Mouse (Mus musculus): ENCODE measurements around the gene AF067063.
"Not testable (repeated sequence)": the region's sequence is repeated elsewhere in the genome, so short reads cannot be mapped to it uniquely, and the experiment has no call there.

The AF067063 gene

DNA sequence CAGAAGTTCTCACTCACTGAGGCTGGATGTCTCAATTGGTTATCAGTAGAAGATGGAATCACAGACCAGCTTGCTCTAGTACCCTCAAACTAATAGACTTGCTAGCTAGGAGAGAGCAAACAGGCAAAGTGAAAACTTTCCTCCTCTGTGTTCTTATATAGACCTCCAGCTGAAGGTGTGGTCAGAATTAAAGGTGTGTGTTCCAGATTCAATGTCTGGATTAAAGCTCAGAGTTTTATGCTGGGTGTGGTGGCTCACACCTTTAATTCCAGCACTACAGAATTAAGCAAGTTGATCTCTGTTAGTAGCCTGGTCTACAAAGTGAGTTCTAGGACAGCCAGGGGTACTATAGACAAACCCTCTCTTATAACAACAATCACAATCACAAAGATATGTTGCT lies at the start of gene AF067063:
Gene AF067063, minus strand, starts transcription at position 101 of the 400 bp plus-strand sequence.
- DNase-seq, result not testable (repeated sequence)

DNA sequence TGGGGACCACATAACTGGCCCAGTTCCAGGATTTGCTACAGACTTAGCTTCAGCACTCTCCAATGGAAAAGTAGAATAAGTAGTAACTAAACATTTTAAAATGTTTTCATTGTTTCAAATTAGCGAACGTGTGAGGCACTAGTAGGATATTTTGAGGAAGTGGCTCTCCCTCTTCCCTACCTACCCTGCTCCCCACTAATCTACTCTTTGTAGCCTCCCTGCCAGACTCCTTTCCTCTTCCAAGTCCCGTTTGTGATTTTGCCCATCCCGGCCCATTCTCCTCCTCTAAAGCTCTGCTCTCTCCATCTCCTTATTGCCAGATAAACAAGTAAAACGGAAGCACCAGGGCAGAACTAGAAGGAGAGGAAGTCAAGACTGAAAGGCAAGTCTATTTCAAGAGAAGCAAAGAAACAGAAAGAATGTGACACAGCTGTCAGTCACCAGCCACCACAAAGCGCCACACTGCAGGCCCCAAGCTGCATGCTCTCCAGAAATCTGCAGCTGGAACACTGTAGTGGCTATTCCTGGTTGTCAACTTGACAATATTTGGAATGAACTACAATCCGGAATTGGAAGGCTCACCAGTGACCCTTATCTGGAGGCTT lies 34.5 kb upstream of the AF067063 start:
- DNase-seq, result not testable (repeated sequence)

DNA sequence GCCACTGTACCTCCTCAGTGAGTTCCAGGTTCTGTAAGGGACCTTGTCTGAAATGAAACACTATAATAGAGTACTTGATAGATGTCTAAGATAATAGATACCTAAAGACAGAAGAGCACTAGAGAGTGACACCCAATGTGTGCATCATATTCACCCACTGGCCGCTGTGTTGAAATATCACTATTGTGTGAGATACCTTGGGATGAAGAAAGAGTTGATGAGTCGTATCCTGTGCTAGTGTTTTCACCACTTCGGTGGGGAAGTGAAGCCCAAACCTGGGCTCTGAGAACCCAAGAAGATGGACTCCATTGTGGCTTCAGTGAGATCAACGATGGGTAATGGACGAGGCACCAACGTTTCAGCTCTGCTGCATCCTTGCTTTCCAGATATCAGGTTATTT lies 32.4 kb upstream of the AF067063 start:
- DNase-seq, result not testable (repeated sequence)

DNA sequence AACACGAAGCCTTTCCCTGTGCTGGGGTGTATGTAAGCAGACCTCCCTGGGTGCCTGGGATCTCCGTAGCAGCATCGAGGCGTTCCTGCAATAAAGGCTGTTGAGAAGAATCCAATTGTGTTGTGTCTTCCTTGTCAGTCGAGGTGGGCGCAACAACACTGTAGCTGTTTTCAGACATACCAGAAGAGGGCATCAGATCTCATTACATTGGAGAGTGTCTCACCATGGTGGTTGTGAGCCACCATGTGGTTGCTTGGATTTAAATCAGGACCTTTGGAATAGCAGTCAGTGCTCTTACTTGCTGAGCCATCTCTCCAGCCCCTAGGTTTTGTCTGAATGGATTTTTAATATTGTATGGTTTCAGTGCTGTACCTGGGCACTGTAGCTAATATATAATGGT lies 10.0 kb upstream of the AF067063 start:
- DNase-seq, result peak; percentile 25 to 28

DNA sequence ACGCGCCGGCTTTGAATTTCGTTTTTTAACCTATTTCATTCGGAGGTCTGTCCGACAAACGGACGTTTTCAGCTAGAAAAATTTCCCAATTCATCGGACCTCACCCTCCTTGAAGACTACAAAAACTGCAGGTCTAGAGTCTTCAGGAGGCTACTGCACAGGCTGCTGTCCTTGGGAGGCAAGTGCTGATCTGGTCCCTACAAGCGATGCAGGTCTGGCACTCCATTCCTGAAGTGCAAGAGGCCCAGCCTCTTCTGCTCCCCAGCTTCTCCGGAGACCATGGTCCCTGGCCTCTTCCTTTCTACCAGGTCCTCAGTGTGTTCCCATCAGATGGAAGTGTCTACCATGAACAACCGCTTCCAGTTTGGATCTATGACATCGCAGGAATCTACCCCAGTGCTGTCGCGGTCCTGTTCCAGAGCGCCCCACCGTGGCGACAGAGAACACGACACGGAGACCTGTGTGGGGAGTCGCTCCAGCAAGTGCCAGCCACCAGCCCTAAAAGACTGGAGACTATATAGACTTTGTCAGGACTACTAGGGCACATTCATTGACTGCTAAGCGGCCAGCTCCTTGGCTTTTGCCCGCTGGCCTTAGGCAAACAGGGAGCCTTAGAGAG lies 7.8 kb upstream of the AF067063 start:
- peak; percentile 73 to 74 for DNase-seq

DNA sequence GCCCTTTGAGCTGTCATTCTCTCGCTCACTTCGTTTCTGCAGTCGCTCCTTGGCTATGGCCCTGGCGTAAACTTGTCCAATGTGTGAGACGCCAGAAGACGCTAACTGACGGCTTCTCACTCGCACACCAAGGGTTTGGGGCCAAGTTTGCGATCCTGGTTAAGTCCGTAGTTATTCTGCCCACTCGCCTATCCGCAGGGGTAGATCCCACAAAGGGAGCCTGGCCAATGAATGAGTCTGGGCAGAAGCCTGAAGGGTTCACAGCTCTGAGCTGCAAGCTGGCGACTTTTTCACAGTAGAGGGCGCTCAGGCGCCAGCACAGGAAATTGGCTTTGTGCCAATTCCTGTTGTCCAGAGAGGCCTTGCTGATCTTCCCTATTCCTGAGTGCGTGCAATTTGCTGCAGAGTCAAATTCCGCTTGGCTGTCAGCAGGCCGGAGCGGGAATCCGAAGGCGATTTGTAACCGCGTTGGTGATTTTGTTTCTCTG lies 6.4 kb upstream of the AF067063 start:
- DNase-seq, result peak; percentile 42 to 55

DNA sequence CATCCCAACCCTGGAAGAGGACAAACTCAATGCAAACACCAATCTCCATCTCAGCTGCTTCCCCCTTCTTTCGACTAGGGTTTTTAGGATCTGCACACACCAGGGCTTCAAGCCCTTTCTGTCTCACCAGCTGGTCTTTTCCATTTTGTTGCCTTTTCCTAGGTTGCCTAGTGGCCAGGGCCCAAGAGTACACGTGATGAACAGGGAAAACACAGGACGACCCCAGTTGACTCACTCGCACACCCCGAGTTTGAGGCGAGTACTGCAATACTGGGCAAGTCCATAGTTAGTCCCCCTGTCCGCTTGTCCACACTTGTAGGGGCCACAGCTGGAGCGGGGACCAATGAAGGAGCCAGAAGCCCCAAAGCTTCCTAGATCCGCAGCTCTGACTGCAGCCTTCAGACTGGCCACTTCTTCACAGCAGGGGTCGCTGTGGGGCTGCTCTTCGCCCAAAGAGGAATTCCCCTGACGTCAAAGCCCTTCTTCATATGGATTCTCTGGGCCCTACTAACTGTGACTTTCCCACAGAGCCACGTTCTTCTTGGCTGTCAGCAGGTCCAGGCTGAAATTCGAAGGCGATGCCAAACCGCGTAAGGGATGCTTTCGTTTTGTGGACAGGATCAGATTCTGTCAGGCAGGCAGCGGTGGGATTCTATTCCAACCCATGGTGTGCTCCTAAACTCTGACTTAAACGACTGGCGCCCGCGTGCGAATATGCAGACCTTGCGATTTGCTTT lies 5.5 kb upstream of the AF067063 start, which contains the start of gene D13Ertd608e:
Gene D13Ertd608e, plus strand, starts transcription at position 687 of the 737 bp plus-strand sequence.
- peak; percentile 54 to 55 for DNase-seq

DNA sequence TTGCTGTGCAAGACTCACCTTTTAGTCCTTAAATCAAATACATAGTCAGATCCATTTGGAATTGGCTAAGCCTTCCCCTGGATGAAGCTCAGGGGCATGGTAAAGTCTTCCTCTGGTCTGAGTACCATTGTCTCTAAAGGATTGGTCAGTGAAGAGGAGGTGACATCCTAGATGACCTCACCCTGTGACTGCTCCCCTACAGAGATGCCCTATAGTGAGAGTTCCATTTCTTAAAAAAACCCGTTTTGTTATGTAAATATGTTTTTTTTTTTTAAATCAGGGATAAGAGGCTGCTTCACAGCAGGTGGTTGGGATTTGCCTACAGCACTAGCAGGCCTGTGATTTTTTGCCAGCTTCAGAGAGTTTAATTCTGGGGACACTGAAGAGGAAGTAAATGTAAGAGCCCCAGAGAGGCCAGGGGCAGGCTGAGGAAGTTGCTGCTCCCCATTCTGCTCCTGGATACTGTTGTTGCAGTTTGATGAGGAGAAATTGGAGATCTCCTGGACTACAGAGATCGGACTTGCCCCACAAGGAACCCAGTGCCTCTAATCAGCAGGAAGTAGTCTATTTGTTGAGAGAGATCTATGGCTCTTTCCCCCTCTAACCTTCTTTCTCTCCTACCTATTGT lies 12.3 kb downstream of the AF067063 start:
- DNase-seq, result no peak

DNA sequence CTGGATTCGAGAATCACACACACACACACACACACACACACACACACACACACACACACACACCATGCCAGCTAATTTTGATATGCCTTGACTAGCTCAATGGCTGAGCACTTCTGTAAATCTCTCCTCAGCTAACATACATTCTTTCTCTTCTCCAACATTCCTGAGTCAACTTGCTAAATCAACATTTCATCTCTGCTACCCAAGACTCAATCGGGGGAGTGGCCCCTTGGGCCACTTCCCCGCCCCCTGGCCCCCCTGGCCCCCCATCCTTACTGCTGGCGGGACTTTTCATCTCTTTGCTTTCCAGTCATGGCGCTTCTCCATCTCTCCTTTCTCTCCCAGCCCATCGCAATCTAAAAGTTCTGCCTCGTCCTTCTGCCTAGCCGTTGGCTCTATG lies 13.2 kb downstream of the AF067063 start:
- DNase-seq, result no peak

DNA sequence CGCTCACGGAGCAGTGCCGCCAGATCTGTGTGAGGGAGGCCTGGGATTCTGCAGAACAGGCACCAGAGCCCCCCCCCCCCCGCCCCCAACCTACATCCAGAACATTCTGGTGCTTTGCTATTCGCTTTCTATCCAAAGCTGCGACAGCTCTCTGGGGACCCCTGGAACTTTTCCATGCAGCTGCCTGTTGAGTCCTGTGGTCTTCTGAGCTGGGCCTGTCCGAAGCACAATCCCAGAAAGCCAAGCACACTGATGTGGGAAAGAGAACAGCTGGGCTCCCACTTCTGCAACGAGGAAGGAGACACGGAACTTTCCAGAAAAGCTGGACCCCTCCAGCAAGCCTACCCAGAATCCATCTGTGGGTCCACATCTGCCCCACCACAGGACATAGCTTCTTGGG lies 20.0 kb downstream of the AF067063 start:
- DNase-seq, result no peak

DNA sequence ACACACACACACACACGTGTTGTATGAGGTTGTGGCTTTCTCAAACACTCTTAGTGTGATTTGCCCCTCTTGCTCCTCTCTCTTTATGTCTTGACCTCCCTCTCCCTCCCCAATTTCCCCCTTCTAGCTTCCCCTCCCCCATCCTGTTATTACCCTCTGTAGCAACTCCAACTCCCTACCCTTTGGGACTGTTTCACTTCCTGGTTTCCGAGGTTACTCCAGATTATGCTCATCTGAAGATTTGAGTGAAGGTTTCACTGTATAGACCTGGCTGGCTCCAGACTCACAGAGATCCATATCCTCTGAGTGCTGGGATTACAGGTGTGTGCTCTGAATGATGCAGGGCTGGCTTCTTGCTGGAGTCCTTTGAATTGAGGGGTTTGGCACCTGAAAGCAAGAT lies 21.1 kb downstream of the AF067063 start:
- no peak for DNase-seq

DNA sequence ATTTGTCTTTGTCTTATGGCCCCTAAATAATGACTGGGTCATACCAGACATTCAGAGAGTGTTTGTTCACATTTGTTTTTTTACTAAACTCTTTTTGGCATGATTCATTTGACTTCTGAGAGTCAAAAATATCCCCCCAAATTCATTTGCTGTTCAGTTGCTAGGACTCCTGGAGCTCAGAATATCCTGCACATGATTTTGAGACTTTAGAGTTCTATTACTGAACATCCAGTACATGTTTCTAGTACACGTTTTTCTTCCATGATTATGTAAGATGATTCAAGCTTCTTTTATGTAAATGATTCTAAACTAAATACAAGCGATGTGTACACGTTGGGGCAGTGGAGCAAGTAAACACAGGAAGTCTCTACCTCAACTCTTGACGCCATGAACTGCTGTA lies 32.4 kb downstream of the AF067063 start:
- no peak for DNase-seq

DNA sequence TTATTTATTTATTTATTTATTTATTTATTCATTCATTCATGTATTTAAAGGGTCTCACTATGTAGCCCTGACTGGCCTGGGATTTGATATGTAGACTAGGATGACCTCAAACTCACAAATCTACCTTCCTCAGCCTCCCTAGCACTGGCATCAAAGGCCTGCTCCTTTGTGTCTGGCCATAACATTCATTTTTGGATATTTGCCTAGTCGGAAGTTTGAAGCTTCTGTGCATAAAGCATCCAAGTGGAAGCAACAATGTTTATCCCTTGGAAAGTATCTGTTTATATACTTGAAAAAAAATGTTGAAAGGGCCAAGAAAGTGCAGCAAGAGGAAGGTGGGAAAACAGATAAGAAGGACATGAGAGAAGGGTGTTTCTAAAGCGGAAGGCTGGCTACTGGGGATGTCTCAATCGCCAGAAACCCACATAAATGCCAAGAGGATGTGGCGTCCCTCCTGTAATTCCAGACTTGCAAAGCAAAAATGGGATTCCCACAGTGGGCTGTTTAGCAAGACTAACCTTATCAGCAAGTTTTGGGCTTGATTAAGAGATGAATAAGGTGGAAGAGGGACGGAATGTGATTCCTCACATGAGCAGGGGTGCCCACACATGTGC lies 37.1 kb downstream of the AF067063 start:
- DNase-seq, result no peak

DNA sequence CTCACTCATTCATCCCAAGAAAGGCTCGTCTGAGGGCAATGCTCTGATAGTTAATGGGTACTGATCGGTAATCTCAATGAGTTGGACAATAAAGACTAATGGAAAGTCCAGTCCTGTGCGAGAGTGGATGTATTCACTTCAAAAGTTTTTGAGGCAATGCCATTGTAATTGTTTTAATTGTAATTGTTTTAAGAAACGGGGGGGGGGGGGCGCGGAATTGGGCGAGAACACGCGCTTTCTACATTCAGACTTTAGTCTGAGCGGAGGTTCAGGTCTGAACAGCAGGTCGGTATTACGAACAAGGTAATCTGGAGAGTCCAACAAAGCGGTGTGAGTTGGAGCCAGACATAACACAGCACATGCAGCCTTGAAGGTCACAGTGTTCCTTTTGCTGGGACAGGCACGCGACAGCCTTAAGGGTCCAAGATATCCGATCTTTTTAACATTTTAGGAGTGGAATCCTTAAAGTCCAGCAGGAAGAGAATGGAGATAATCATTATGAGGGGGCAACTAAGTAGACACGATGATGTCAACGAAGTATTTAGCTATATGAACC lies 38.4 kb downstream of the AF067063 start:
- DNase-seq, result peak in 1 of 2 experiments; percentile 17

DNA sequence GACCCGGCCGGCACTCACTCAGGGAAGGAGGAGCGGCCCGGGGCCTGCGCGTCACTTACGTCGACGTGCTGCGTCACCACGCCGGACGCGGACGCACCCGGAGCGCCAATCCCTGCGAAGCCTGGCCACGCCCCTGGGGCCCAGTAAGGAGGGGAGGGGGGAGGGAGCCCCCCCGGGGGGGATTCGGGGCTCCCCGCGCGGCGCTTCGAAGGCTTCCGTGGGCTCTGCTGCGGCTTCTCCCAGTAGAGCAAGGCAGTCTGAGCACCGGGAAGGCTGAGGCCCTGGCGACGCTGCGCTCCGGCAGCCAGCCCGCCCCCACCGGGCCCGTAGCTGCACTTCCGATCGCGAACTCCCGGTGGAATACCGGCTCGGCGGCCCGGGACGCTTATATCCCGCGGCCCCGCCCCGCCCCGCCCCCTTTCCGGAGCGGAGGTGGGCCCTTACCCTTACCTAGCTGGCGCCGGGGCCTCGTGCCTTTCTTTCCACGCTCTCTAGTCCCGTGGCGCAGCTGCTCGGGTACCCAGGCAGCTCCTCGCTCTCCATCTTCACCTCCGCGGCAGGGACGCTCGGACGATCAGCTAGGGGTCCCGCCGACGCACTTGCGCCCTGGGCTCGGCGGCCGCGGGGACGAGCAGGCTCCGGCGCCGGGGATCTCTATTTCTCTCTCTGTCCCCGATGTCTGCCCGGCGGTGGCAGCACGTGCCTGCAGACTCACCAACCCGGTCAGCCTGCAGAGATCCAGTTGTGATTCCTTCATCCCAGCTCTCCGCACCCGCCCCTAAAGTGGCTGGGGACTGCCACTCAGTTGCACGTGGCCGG lies 39.0 kb downstream of the AF067063 start, which contains the start of gene Zfp131:
Gene Zfp131, minus strand, starts transcription at position 129 of the 819 bp plus-strand sequence.
- DNase-seq, result peak; percentile 97 to 98

DNA sequence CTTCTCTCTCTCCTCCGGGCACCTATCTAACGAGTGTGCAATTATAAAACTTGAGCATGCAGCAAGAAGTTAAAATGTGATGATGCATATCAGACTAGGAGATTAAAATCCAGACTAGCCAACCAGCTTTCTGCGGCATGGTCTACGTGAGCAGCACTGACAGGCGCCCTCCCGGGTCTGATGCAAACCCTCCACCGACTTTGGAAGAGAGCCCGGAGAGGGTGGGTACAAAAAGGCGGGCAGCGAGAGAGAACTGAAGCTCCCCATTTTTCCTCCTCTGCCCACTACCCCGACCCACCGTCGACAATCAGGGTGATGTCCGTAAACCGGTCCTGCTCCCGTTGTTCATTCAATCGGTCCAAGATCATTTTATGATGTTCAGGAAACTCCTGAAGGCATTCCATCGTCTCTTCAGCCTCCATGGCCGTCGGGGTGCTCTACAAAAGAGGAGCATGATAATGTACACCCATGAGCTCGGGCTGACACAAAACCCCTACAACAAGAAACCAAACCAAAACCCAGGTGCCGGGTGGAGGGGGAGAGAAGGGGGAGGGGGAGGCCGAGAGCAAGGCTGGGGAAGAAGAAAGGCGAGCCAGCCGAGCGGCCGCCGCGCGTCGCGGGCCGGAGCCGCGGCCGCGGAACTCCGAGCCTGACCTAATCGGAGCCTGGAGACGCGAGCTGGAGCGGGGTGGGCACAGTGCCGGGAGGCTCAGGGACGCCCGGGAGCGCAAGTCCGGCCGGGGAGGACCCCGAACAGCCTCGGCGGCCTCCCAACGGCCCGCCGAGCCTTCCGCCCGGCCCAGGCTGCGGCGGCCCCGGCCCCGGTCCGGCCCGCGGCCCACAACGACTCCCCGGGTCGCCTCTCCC lies 39.9 kb downstream of the AF067063 start:
- peak; percentile 89 to 92 for DNase-seq

DNA sequence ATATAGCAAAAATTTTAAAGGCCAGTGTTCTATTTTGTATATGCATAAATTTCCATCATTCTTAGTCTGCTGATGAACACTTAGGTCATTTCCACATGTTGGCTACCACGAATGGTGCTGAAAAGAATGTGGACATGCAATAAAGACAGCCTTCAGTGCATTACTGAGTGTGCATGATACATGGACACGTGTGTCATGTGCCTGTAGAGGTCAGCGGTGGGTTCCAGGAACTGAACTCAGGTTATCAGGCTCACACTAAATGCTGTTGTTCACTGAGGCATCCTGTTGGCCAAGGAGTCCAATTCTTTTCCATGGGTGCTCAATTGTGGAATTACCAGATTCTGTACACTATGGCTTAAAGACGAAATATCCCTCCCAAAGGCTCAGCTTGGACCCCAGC lies 46.4 kb downstream of the AF067063 start:
- no peak for DNase-seq

All from cerebellum, postnatal 10 days (tissue).